Mouse (Mus musculus) G1E (cell line): ENCODE data around the gene Trarg1. TPM values are rescaled to one million over a fixed set of nuclear protein-coding genes. Genes with fewer than 3 reads are reported as not detected.

ENCODE experiments used
- ATAC-seq: 2 replicates; pipeline ENCODE4 v1.8.0; 2016; ENCODE audit warnings: mild to moderate bottlenecking; ENCODE audit not compliant: insufficient number of reproducible peaks, poor library complexity, low FRiP score, severe bottlenecking; ENCODE audit errors: extremely low read depth
- DNase-seq: peaks from one replicate; pipeline ENCODE4 v3.0.0; 2012; ENCODE audit warnings: low spot score
- H3K27me3 ChIP-seq: 2 replicates; pipeline ENCODE4 v1.6.1; 2012; ENCODE audit warnings: mild to moderate bottlenecking, low read length, inconsistent platforms; ENCODE audit not compliant: insufficient read depth
- H3K36me3 ChIP-seq: replicated peaks from 2 replicates; pipeline ENCODE3; 2012; ENCODE audit warnings: mild to moderate bottlenecking, inconsistent platforms
- H3K4me1 ChIP-seq: 2 replicates; pipeline ENCODE4 v1.6.1; 2012; ENCODE audit warnings: low read depth, low read length, inconsistent platforms, mixed read lengths; ENCODE audit not compliant: insufficient read depth
- H3K4me3 ChIP-seq: 2 replicates; pipeline ENCODE4 v1.5.1; 2012; ENCODE audit warnings: low read depth, mild to moderate bottlenecking, inconsistent platforms, low read length, moderate library complexity, mixed read lengths
- H3K9me3 ChIP-seq: replicated peaks from 2 replicates; pipeline ENCODE4 v1.6.1; 2012; ENCODE audit warnings: inconsistent platforms
- CTCF ChIP-seq: IDR thresholded peaks from 2 replicates; pipeline ENCODE4 v1.5.1; 2012; ENCODE audit warnings: low read depth, low read length, inconsistent platforms, mixed read lengths
- GATA1 ChIP-seq: IDR thresholded peaks from 2 replicates; pipeline ENCODE4 v1.6.1; 2012; ENCODE audit warnings: borderline replicate concordance, low read length, inconsistent platforms, mixed read lengths
- GATA2 ChIP-seq: IDR thresholded peaks from 2 replicates; pipeline ENCODE4 v1.6.1; 2012; ENCODE audit warnings: low read depth, low read length, inconsistent platforms, borderline replicate concordance
- POLR2AphosphoS5 ChIP-seq: IDR thresholded peaks from 2 replicates; pipeline ENCODE4 v1.6.1; 2012; ENCODE audit warnings: low read depth, low read length, inconsistent platforms; ENCODE audit not compliant: insufficient replicate concordance
- TAL1 ChIP-seq: conservative IDR thresholded peaks from 2 replicates; pipeline ENCODE4 v1.6.1; 2012; ENCODE audit warnings: low read depth, low read length, inconsistent platforms, mixed read lengths
- polyA plus RNA-seq: library from polyadenylated mRNA; stranded (reverse); fragments of >175 nt; gene quantifications from 2 replicates; pipeline ENCODE4 v1.2.3, GENCODE M21; 2012
- total RNA-seq, 2 experiments: library from RNA; stranded (forward) in 1 of 2; stranded (reverse) in 1 of 2; fragments of 200-1000 nt in 1 of 2; fragments of >200 nt in 1 of 2; fragmentation: Nextera tagmentation in 1 of 2; gene quantifications; 2 replicates each; pipeline ENCODE4 v1.2.3; 2014 to 2017

Trarg1 gene
- total and polyA plus RNA-seq, 3 experiments: 0.16 TPM; not detected in 2

GRCm38 (mm10) chr11:76695810-76696209 lies 16.2 kb downstream of the Trarg1 start:
- H3K4me1 ChIP-seq: no peaks in the 10 kb centered on the region
- no peaks in the 10 kb centered on the region for H3K9me3 ChIP-seq
- H3K36me3 ChIP-seq: no peaks in the 10 kb centered on the region
- DNase-seq (no peak), ATAC-seq (no peak)
- no peak for TF ChIP-seq GATA2
- TF ChIP-seq TAL1: no peak
- TF ChIP-seq GATA1: no peak
- no peak for TF ChIP-seq POLR2AphosphoS5
- TF ChIP-seq CTCF: no peak
- no peak overlapping the region for H3K4me3 ChIP-seq
- peaks cover 10% of the 10 kb centered on the region for H3K27me3 ChIP-seq

- ATAC-seq (no peak), DNase-seq (no peak)
- H3K36me3 ChIP-seq: no peaks in the 10 kb centered on the region
- TF ChIP-seq GATA1 (no peak), POLR2AphosphoS5 (no peak), GATA2 (no peak), TAL1 (no peak), CTCF (no peak)
- no peaks in the 10 kb centered on the region for H3K4me1 ChIP-seq
- H3K27me3 ChIP-seq: peaks cover 24% of the 10 kb centered on the region
- no peak overlapping the region for H3K4me3 ChIP-seq
- H3K9me3 ChIP-seq: no peaks in the 10 kb centered on the region
Measured at GRCm38 (mm10) chr11:76699626-76700025, 20.0 kb downstream of the Trarg1 start.

GRCm38 (mm10) chr11:76707656-76708055 lies 28.0 kb downstream of the Trarg1 start:
- ATAC-seq: no peak
- no peaks in the 10 kb centered on the region for H3K36me3 ChIP-seq
- TF ChIP-seq CTCF: no peak
- no peaks in the 10 kb centered on the region for H3K4me1 ChIP-seq
- no peak for DNase-seq
- peaks cover 31% of the 10 kb centered on the region for H3K27me3 ChIP-seq
- H3K9me3 ChIP-seq: no peaks in the 10 kb centered on the region
- no peak overlapping the region for H3K4me3 ChIP-seq

GRCm38 (mm10) chr11:76708066-76708465 lies 28.5 kb downstream of the Trarg1 start:
- ATAC-seq: no peak
- no peak for TF ChIP-seq GATA2
- peaks cover 30% of the 10 kb centered on the region for H3K27me3 ChIP-seq

GRCm38 (mm10) chr11:76708881-76709280 lies 29.3 kb downstream of the Trarg1 start:
- Histone ChIP-seq H3K9me3 (no peaks in the 10 kb centered on the region), H3K4me3 (no peak overlapping the region), H3K4me1 (no peaks in the 10 kb centered on the region), H3K27me3 (peaks cover 22% of the 10 kb centered on the region), H3K36me3 (no peaks in the 10 kb centered on the region)
- TF ChIP-seq GATA2 (no peak), CTCF (no peak), POLR2AphosphoS5 (no peak), GATA1 (no peak), TAL1 (no peak)
- no peak for DNase-seq
- ATAC-seq: no peak

More at GRCm38 (mm10) chr11:76708066-76708465, 28.5 kb downstream of the Trarg1 start:
- no peaks in the 10 kb centered on the region for H3K4me1 ChIP-seq
- DNase-seq: no peak
- no peak overlapping the region for H3K4me3 ChIP-seq
- no peaks in the 10 kb centered on the region for H3K36me3 ChIP-seq
- no peaks in the 10 kb centered on the region for H3K9me3 ChIP-seq

- TF ChIP-seq GATA2 (no peak), POLR2AphosphoS5 (no peak), CTCF (no peak)
- ATAC-seq (no peak), DNase-seq (no peak)
- Histone ChIP-seq H3K4me1 (no peaks in the 10 kb centered on the region), H3K9me3 (no peaks in the 10 kb centered on the region), H3K27me3 (peaks cover 15% of the 10 kb centered on the region), H3K4me3 (no peak overlapping the region), H3K36me3 (no peaks in the 10 kb centered on the region)
Measured at GRCm38 (mm10) chr11:76709625-76710452, 30.2 kb downstream of the Trarg1 start.

GRCm38 (mm10) chr11:76717000-76717399 lies 37.4 kb downstream of the Trarg1 start:
- H3K36me3 ChIP-seq: no peaks in the 10 kb centered on the region
- TF ChIP-seq CTCF: no peak
- no peak for TF ChIP-seq POLR2AphosphoS5
- no peak for TF ChIP-seq GATA2
- TF ChIP-seq TAL1: no peak
- no peak for TF ChIP-seq GATA1
- H3K4me1 ChIP-seq: peaks cover 4% of the 10 kb centered on the region; the same call in 1 of the 2 replicates
- no peaks in the 10 kb centered on the region for H3K9me3 ChIP-seq
- no peak overlapping the region for H3K4me3 ChIP-seq
- DNase-seq: no peak
- ATAC-seq: no peak
- H3K27me3 ChIP-seq: peaks cover 21% of the 10 kb centered on the region
